ENCODE assay signal across 39 mouse cellular contexts in genomic region chr6:40887394-40887793, GRCm38 (mm10). TPM values are rescaled to one million over a fixed set of nuclear protein-coding genes. Genes with fewer than 3 reads are reported as not detected.
"Had no signal": no experiment of that assay in that cellular context is flagged by ENCODE, and none has a peak within 500 bp of the region (broad histone marks: within the 10 kb centered on the region; RNA-seq: fewer than 3 reads in every experiment).

Gene Moxd2 (minus strand): TSS chr6:40887494.

- ATAC-seq: liver, embryonic 12.5 days; liver, postnatal 0 days; lung, postnatal 0 days; midbrain, embryonic 13.5 days; midbrain, embryonic 15.5 days; midbrain, embryonic 16.5 days had no signal

- H3K9ac ChIP-seq: limb, embryonic 12.5 days; limb, embryonic 13.5 days; limb, embryonic 15.5 days; liver, embryonic 12.5 days; liver, embryonic 13.5 days; liver, embryonic 14.5 days; liver, embryonic 15.5 days; liver, postnatal 0 days; lung, embryonic 14.5 days; lung, embryonic 15.5 days; midbrain, embryonic 12.5 days; midbrain, embryonic 13.5 days; midbrain, embryonic 15.5 days; neural tube, embryonic 12.5 days had no signal

- DNase-seq: left cerebral cortex, postnatal 4 days; liver; liver, embryonic 13.5 days; liver, postnatal 0 days; lung, adult 18-20 months; lung, adult 2 months; lung, embryonic 14.5 days; lung, postnatal 10 days; lung, postnatal 14 days; lung, postnatal 36 days; lung, postnatal 4 days; midbrain, embryonic 14.5 days had no signal

- H3K36me3 ChIP-seq: limb, embryonic 10.5 days; limb, embryonic 12.5 days; limb, embryonic 13.5 days; limb, embryonic 15.5 days; liver, embryonic 12.5 days; liver, embryonic 13.5 days; liver, embryonic 15.5 days; lung, embryonic 15.5 days; midbrain, embryonic 10.5 days; midbrain, embryonic 12.5 days; midbrain, embryonic 13.5 days; midbrain, embryonic 15.5 days; neural tube, embryonic 12.5 days had no signal

- H3K4me3 ChIP-seq: limb, embryonic 10.5 days; limb, embryonic 12.5 days; limb, embryonic 13.5 days; limb, embryonic 15.5 days; liver, embryonic 12.5 days; liver, embryonic 13.5 days; liver, embryonic 15.5 days; lung, embryonic 15.5 days; megakaryocyte, embryonic 14.5 days; midbrain, embryonic 10.5 days; midbrain, embryonic 12.5 days; midbrain, embryonic 13.5 days; midbrain, embryonic 15.5 days; myocyte; neural tube, embryonic 12.5 days had no signal

- H3K27me3 ChIP-seq: limb, embryonic 12.5 days; limb, embryonic 13.5 days; limb, embryonic 15.5 days; liver, embryonic 12.5 days; liver, embryonic 13.5 days; liver, embryonic 15.5 days; lung, embryonic 15.5 days; midbrain, embryonic 12.5 days; midbrain, embryonic 13.5 days; midbrain, embryonic 15.5 days; neural tube, embryonic 12.5 days had no signal

- H3K4me2 ChIP-seq: limb, embryonic 12.5 days; limb, embryonic 13.5 days; limb, embryonic 15.5 days; liver, embryonic 11.5 days; liver, embryonic 12.5 days; liver, embryonic 13.5 days; liver, embryonic 15.5 days; lung, embryonic 14.5 days; lung, embryonic 15.5 days; midbrain, embryonic 11.5 days; midbrain, embryonic 12.5 days; midbrain, embryonic 13.5 days; midbrain, embryonic 15.5 days; neural tube, embryonic 12.5 days had no signal

- H3K4me1 ChIP-seq: limb, embryonic 10.5 days; limb, embryonic 12.5 days; limb, embryonic 13.5 days; limb, embryonic 15.5 days; liver, embryonic 13.5 days; lung, embryonic 15.5 days; midbrain, embryonic 10.5 days; midbrain, embryonic 12.5 days; midbrain, embryonic 13.5 days; midbrain, embryonic 15.5 days; neural tube, embryonic 12.5 days had no signal

- H3K9me3 ChIP-seq: limb, embryonic 10.5 days; limb, embryonic 12.5 days; limb, embryonic 13.5 days; limb, embryonic 15.5 days; liver, embryonic 12.5 days; liver, embryonic 13.5 days; liver, embryonic 15.5 days; lung, embryonic 15.5 days; megakaryocyte, embryonic 14.5 days; midbrain, embryonic 10.5 days; midbrain, embryonic 12.5 days; midbrain, embryonic 13.5 days; midbrain, embryonic 15.5 days; neural tube, embryonic 12.5 days had no signal

- H3K27ac ChIP-seq: limb, embryonic 10.5 days; limb, embryonic 12.5 days; limb, embryonic 13.5 days; limb, embryonic 15.5 days; liver, embryonic 12.5 days; liver, embryonic 13.5 days; liver, embryonic 14.5 days; liver, embryonic 15.5 days; lung, embryonic 15.5 days; macrophage; midbrain, embryonic 10.5 days; midbrain, embryonic 12.5 days; midbrain, embryonic 13.5 days; midbrain, embryonic 15.5 days; neural tube, embryonic 12.5 days had no signal

RNA-seq across cellular contexts. Expression of gene Moxd2, which starts in this region (rescaled TPM):
- polyA plus RNA-seq: limb, embryonic 10.5 days; limb, embryonic 11.5 days; limb, embryonic 12.5 days; limb, embryonic 13.5 days; limb, embryonic 14.5 days; limb, embryonic 15.5 days; liver, adult 2 months; liver, embryonic 11.5 days; liver, embryonic 12.5 days; liver, embryonic 13.5 days; liver, embryonic 14.5 days; liver, embryonic 15.5 days; liver, embryonic 16.5 days; liver, postnatal 0 days; lung, adult 2 months; lung, embryonic 14.5 days; lung, embryonic 15.5 days; lung, embryonic 16.5 days; lung, postnatal 0 days; macrophage; midbrain, embryonic 10.5 days; midbrain, embryonic 11.5 days; midbrain, embryonic 12.5 days; midbrain, embryonic 13.5 days; midbrain, embryonic 14.5 days; midbrain, embryonic 15.5 days; midbrain, embryonic 16.5 days; midbrain, postnatal 0 days; myocyte; neural tube, embryonic 11.5 days; neural tube, embryonic 12.5 days had no signal
